Mouse (Mus musculus) intestine, embryonic 15.5 days (tissue): Measurements from ENCODE around the gene Pikfyve. TPM values are rescaled to one million over a fixed set of nuclear protein-coding genes. Genes with fewer than 3 reads are reported as not detected.

ENCODE experiments used
- polyA plus RNA-seq: library from polyadenylated mRNA; unstranded; fragments of >200 nt; fragmentation: Nextera tagmentation; extraction: Ambion mirVana; gene quantifications from 2 replicates; pipeline ENCODE4 v1.2.1, GENCODE M21; 2015

Gene Pikfyve
- polyA plus RNA-seq, 1 experiment from 2014 or later: 8.3 TPM

Other genes starting within 250 kb of the Pikfyve start
- gene Plekhm3, start 229.9 kb upstream of the Pikfyve start, polyA plus RNA-seq: 4.7 and 5.9 TPM in 2 replicates
- 0.49 and 2.0 TPM in 2 replicates for gene Akr1cl, start 153.9 kb upstream of the Pikfyve start, polyA plus RNA-seq
- not detected in 2 replicates for gene Cryge, start 135.5 kb upstream of the Pikfyve start, polyA plus RNA-seq
- not detected in 2 replicates for gene Crygd, start 123.2 kb upstream of the Pikfyve start, polyA plus RNA-seq
- not detected in 2 replicates for gene Crygc, start 113.0 kb upstream of the Pikfyve start, polyA plus RNA-seq
- gene Crygb, start 104.4 kb upstream of the Pikfyve start, polyA plus RNA-seq: not detected in 2 replicates
- gene Cryga, start 83.3 kb upstream of the Pikfyve start, polyA plus RNA-seq: not detected in 2 replicates
- gene Gm28845, start 67.1 kb upstream of the Pikfyve start, polyA plus RNA-seq: not detected in 2 replicates
- gene D630023F18Rik, start 63.5 kb upstream of the Pikfyve start, polyA plus RNA-seq: 0.13 and 0.28 TPM in 2 replicates
- 243 TPM in 2 replicates for gene Idh1, start 183 bp upstream of the Pikfyve start, polyA plus RNA-seq
- not detected in 2 replicates for gene Pth2r, start 95.4 kb downstream of the Pikfyve start, polyA plus RNA-seq